Mouse (Mus musculus) ovary, postnatal 10 days (tissue): ENCODE measurements around the gene Tap1.

ENCODE experiments used
- DNase-seq: peaks from one replicate; pipeline ENCODE4 v3.0.0; 2022; ENCODE audit warnings: low spot score

The Tap1 gene

DNA sequence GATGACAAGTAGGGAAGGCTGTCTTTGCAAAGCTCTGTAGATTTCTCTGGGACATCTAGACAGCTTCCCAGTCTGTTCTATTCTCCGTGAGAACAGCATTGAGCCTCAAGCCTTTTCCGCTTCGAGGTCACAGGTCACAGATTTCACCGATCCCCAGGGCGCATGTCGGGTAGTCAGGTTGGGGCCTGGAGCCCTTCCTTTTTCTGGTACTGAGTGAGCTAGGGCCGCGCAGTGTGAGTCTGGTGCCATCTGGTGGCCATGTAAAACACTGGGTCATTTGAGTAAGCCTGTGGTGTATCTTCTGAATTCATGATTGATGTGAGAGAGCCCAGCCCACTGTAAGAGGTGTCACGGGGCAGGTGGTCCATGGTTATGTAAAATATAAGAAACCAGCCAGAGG is 47.6 kb downstream of the Tap1 start:
- DNase-seq: peak; percentile 33

GRCm38 (mm10) chr17:34236691-34237090 is 49.3 kb downstream of the Tap1 start:
- DNase-seq: no peak

DNA sequence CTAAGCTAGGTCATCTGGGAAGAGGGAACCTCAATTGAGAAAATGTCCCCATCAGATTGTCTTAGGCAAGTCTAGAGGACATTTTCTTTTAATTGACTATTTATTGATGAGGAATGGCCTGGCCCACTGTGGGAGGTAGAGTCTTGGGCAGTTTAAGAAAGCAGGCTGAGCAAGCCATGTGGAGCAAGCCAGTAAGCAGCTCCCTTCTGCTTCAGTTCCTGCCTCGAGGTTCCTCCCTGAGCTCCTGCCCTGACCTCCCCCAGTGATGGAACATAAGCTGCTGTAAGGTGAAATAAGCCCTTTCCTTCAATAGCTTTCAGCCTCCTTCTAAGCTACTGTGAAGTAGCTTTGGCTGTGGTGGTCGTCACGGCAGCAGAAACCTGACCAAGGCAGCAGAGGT is 50.4 kb downstream of the Tap1 start:
- no peak for DNase-seq

DNA sequence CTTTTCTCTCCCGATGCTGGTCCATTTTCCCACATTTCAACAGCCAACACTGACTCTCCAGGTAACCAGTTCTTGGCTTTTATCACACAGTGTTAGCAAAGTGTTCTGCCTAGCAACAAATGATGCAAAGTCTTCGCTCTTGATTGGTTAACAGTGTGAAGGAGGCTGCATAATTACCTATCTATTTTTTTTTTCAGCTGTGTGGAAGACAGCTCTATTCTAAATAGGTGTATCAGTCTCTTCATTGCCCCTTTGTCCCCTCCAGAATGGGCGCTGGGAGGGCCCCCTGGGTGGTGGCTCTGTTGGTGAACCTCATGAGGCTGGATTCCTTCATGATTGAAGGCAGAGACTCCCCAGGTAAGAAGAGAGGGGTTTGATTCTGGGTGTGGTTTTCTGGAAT is 51.4 kb downstream of the Tap1 start, which contains the start of gene H2-Ob:
Gene H2-Ob (plus strand): TSS at position 198 of the 400 bp plus-strand sequence.
- no peak for DNase-seq

- DNase-seq: no peak
These were observed 52.3 kb downstream of the Tap1 start for GRCm38 (mm10) chr17:34239601-34240041.

DNA sequence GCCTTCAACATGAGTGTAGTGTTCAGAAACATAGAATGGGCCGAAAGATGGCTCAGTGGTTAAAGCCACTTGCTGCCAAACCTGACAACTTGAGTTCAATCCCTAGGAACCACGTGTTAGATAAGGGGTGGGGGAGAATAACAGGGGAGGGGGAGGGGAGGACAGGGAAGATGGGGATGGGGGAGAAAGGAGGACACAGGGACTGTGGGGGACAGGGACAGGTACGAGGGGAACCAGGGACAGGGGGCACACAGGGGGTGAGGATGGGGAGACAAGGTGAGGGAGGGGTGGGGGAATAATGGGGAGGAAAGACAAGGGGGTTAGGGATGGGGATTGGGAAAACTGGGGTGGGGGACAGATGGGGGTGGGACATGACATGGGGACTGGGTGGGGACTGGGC is 53.0 kb downstream of the Tap1 start:
- no peak for DNase-seq

GRCm38 (mm10) chr17:34240916-34241315 is 53.6 kb downstream of the Tap1 start:
- no peak for DNase-seq

- DNase-seq: no peak
These were observed 57.3 kb downstream of the Tap1 start for GRCm38 (mm10) chr17:34244656-34245055.
